Mouse (Mus musculus): ENCODE data around the gene Gucd1.
"Not testable (repeated sequence)": the region's sequence is repeated elsewhere in the genome, so short reads cannot be mapped to it uniquely, and the experiment has no call there.

Gucd1 gene

GRCm38 (mm10) chr10:75353838-75354241, 163.9 kb downstream of the Gucd1 start:
- not testable (repeated sequence) for DNase-seq

GRCm38 (mm10) chr10:75352541-75352940, 165.2 kb downstream of the Gucd1 start:
- no peak for DNase-seq

DNA sequence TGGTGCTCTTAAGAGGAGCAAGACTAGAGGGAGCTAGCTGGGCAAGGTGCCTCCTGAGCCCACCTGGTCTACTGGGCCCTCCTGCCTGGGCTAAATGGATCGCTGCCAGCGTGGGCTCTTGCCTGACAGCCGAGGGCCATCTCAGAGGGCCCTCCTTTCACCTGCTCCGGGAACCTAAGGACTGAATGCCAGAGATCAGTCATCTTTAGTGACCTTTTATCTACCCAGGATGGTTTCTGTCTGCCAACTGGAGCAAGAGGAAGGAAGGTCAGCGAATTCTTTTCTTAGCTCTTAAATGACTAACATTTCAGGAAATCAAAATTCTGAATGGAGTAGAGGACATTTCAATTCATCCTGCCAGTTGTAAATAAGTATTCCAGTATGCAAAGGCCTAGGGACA, 167.2 kb downstream of the Gucd1 start:
- no peak for DNase-seq

DNA sequence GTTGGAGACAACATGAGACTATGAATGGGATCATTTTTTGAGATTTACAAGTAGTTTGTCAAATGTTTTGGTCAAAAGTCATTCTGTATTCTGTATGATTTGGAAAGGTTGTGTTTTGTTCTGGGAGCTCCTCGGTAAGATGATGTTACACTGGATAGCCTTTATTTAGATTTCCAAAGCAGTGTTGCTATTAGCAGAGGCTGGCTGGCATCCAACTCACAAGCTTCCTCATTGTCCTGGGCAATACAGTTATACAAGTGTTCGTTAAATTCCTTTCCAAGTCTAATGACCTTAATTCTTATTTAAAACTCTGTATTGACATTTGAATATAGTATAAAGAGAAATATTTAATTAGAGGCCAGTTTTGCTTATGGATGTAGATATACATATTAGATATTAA, 172.5 kb downstream of the Gucd1 start:
- DNase-seq: no peak

DNA sequence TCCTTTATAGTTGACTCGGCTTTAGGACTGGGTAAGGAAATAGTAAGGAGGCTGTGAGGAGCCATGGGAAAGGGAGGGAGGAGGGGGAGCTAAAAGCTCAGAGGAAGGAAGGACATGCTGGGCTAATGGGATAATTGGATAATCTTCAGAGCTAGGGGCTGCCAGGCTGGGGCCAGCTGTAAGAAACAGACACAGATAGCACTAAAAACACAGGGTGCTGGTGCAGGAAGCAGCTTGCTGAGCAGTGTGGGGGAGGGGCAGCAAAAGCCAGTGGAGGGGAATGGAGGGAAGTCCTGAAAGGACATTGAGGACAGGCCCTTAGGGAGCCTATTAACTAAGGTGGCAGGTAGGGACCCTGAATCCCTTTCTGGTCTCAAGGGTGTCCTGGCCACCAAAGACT, 173.2 kb downstream of the Gucd1 start:
- DNase-seq: not testable (repeated sequence)

DNA sequence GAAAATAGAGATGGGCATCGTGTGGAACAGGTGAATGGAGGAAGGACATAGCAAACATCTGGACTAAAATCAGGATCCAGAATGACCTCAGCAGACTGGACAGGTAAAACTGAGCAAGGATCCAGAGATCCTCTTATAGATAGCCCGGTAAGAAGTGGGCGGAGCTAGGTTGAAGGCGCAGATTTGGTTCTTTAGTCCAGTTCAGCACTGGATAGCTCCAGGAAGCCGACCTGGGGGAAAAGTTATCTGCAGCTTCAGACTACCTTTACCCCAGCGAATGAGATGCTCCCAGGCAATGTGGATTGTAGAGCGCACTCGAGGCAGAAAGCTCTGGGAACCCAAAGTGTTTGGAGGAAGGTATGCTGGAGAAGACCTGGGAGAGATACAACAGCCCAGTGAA, 175.8 kb downstream of the Gucd1 start:
- DNase-seq: no peak

DNA sequence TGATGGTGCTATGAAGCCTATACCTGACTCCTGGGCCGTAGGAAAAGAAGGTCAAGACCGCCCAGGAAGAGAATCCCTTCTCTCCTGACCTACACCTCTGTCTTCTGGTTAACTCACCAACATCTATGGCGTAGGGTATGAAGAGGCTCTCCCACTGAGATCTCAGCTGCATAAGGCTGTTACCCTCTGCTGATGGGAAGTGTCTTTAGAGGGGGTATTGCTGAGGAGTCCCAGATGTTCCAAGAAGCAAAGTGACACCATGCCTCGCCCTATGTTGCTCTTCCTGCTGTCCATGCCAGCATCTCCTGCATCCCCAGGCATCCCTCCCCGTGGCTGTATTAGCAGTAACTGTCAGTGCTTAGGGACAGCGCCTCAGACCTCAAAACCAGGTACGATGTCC, 178.4 kb downstream of the Gucd1 start:
- no peak for DNase-seq

- DNase-seq: no peak
Measured at GRCm38 (mm10) chr10:75338852-75339251, 178.9 kb downstream of the Gucd1 start.

GRCm38 (mm10) chr10:75337231-75337630, 180.5 kb downstream of the Gucd1 start:
- DNase-seq: no peak

- no peak for DNase-seq
Measured at GRCm38 (mm10) chr10:75335075-75335474, 182.7 kb downstream of the Gucd1 start.

GRCm38 (mm10) chr10:75334175-75334574, 183.6 kb downstream of the Gucd1 start:
- no peak for DNase-seq

DNA sequence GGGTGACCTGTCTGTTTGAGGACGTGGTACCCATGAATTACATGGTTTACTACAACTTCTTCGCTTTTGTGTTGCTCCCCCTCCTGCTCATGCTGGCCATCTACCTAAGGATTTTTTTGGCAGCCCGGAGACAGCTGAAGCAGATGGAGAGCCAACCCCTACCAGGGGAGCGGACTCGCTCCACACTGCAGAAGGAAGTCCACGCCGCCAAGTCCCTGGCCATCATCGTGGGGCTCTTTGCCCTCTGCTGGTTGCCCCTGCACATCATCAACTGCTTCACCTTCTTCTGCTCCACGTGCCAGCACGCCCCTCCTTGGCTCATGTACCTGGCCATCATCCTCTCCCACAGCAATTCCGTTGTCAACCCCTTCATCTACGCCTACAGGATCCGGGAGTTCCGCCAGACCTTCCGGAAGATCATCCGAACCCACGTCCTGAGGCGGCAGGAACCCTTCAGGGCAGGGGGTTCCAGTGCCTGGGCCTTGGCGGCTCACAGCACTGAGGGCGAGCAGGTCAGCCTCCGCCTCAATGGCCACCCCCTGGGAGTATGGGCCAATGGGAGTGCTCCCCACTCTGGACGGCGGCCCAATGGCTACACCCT, 184.5 kb downstream of the Gucd1 start:
- DNase-seq: no peak

DNA sequence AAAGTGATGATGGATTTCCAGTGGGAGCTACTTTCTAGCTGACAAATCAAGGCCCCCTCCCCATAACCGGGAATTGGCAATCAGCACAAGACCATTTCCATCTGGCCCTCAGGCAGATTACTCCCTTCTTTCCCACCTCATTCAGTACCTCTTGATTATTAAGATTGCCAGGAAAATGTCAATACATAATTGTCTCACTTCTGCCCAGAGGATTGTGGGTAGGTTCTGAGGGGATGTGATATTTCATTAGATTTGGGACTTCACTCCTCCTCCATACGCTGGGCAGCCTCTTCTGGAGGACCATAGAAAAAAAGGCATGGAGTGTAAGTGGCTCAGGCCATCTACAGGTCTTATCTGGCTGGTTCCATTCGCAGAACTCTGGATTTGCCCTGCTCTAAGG, 185.5 kb downstream of the Gucd1 start:
- DNase-seq: no peak

GRCm38 (mm10) chr10:75328201-75328704, 189.5 kb downstream of the Gucd1 start:
- DNase-seq: no peak

- no peak for DNase-seq
Measured at GRCm38 (mm10) chr10:75327081-75327480, 190.7 kb downstream of the Gucd1 start.

GRCm38 (mm10) chr10:75326553-75326952, 191.2 kb downstream of the Gucd1 start:
- DNase-seq: peak; percentile 31

- no peak for DNase-seq
Measured at GRCm38 (mm10) chr10:75325821-75326220, 192.0 kb downstream of the Gucd1 start.

GRCm38 (mm10) chr10:75324391-75324790, 193.4 kb downstream of the Gucd1 start:
- DNase-seq: no peak

GRCm38 (mm10) chr10:75323986-75324385, 193.8 kb downstream of the Gucd1 start:
- no peak for DNase-seq

GRCm38 (mm10) chr10:75322966-75323365, 194.8 kb downstream of the Gucd1 start:
- no peak for DNase-seq

GRCm38 (mm10) chr10:75320321-75320720, 197.5 kb downstream of the Gucd1 start:
- DNase-seq: peak; percentile 71

DNA sequence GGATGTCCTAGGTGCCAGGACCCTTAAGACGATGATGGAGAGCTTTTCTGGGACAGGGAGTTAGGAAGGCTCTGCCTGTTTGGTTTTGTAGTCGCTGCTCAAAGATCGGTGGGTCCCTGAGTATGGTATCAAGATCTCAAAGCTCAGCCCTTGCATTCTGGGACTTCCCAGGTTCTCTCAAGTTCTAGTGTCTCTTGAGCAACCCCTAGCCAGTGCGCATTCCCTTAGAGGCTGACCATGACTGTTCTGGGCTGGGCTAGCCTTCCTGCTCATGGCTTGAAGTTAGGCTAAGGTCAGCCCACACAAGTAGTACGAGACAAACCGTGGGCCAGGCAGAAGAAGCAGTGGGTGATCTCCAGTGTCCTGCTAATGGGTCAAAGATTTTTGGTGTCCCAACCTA, 199.6 kb downstream of the Gucd1 start:
- no peak for DNase-seq

GRCm38 (mm10) chr10:75316908-75317761, 200.6 kb downstream of the Gucd1 start:
- DNase-seq: peak; percentile 87

- no peak for DNase-seq
Measured at GRCm38 (mm10) chr10:75316872-75316907, 201.1 kb downstream of the Gucd1 start, which contains the start of gene Adora2a. Gene Adora2a, plus strand, starts transcription at chr10:75316877.

DNA sequence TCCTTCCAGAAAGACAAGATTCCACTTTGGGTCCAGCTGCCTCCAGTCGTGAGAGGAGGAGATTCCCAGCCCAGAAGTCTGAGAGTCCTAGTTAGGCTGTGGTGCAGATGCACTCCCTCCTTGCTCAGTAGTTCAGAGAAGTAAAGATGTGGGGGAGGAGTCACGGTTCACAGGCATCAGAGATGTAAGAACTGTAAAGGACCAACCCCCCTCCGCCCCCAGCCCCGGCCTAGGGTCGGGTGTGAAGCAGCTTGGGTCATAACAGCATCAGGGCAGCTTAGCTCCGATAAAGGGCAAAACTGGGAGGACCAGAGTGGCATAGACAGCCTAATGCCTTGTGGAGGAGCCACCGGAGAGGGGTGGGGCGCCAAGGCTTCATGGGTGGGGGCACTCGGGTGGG, 201.3 kb downstream of the Gucd1 start:
- DNase-seq: peak; percentile 53
